Mouse (Mus musculus) kidney, postnatal 10 days (tissue): ENCODE measurements around the gene Rftn1.

Experiments
- DNase-seq: peaks from one replicate; pipeline ENCODE4 v3.0.0; 2021; ENCODE audit warnings: mixed read lengths

Gene Rftn1

GRCm38 (mm10) chr17:50092848-50093247, 97.6 kb downstream of the Rftn1 start:
- no peak for DNase-seq

- no peak for DNase-seq
Observed at GRCm38 (mm10) chr17:50091829-50092228, 98.6 kb downstream of the Rftn1 start.

GRCm38 (mm10) chr17:50089725-50090124, 100.7 kb downstream of the Rftn1 start:
- no peak for DNase-seq

DNA sequence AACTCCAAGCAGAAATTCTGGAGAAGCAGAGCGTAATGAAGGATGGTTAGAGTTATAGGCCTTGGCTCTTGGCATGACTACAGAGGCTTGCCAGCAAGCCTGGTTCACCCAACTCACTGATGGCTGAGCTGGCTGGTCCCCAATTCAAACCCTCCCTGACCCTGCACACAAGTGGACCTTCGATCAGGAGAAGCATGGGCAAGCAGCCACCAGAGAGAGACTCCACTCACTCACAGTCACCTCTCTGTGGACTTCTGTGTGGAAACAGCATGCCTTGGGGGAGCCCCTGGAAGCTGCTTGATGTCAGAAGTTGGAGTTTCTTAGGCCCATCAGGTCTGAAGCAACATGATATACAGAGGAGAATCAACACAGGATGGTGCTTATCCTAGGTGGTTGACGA, 102.4 kb downstream of the Rftn1 start:
- DNase-seq: no peak

DNA sequence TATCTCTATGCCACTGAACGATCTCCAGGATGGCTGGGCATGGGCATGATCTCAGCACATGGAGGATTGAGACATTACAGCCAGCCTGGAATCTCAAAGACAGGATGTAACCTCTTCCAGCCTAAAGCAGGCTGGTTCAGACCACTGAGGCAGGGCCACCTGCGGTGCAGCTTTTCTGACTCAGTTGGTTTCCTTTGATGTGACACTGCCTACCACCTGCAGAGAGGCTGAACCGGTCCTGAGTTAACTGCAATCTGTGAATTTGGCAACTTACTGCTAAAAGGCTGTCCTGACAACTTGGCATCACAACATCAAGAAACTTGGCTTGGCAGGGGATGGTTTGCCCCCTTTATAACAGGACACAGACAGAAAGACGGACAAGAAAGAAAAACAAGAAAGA, 103.6 kb downstream of the Rftn1 start:
- no peak for DNase-seq

DNA sequence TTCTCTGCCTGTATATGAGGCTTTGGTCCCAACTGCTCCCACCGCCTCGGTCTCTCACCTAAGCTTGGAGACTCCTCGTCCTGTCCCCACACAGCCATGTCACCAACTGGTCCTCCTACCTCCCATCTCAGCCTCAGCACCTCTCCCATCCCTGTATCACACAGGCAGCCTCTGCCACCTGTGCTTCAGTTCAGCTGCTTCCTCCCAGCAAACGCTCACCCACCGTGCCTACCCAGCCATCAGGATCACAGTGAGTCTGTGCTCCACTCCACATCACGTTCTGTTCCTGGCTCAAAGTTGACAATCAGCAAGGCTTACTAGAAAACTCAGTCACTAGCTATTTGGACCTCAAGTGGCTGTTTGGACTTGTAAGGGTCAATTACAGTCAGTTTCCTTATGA, 105.8 kb downstream of the Rftn1 start:
- DNase-seq: no peak

- DNase-seq: no peak
Observed at GRCm38 (mm10) chr17:50083937-50084336, 106.5 kb downstream of the Rftn1 start.

DNA sequence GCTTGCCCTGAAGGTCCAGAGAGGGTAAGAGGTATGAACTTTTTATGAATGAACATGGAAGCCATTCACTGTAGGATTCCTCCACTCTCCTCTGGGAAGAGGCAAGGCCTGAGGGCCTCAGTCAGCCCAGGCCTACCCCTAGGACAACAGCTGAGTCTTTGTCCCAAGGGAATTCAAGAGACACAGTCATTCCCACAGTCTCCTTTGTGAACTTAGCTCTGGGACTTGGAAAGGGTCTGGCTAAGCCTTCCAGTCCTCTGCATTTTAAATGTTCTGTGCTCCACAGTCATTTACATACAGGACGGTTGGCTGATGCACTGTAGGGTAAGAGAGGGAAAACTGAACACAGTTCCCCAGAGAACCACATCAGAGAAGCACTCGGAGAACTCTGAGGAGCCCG, 107.5 kb downstream of the Rftn1 start:
- DNase-seq: no peak

- DNase-seq: no peak
Observed at GRCm38 (mm10) chr17:50081647-50082046, 108.8 kb downstream of the Rftn1 start.

GRCm38 (mm10) chr17:50080991-50081390, 109.5 kb downstream of the Rftn1 start:
- DNase-seq: no peak

DNA sequence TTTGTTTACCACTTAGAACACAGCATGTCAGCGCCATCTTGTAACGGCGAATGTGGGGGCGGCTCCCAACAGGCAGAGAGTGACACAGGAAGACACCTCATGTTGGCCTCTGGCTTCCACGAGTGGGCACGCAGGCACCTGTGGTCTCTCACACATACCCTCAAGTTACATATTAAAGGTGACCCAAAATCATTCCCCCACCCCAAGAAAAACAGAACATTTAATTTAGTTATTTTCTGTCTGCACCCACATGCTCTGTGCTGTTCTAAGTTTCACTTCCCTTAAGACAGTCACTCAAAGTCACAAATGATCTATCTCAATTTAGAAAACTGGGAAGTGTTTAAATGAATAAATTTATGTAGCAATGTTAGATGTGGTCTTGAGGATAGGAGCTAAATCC, 111.7 kb downstream of the Rftn1 start:
- no peak for DNase-seq

GRCm38 (mm10) chr17:50072982-50073965, 117.2 kb downstream of the Rftn1 start:
- no peak for DNase-seq

DNA sequence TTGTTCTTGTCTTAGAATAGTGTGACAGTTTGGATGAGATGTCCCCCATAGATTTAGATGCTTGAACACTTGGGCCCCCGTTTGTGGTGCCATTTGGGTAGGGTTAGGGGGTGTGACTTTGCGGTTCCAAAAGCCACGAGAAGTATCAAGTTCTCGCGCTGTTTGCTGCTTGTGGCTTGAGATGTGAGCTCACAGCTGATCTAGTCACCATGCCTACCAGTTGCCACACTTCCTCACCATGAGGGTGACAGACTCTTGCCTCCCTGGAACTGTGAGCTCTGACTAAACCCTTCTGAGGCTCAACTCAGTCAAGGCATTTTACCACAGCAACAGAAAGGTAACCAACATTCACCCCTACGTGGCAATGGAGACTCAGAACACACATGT, 118.9 kb downstream of the Rftn1 start:
- DNase-seq: no peak

DNA sequence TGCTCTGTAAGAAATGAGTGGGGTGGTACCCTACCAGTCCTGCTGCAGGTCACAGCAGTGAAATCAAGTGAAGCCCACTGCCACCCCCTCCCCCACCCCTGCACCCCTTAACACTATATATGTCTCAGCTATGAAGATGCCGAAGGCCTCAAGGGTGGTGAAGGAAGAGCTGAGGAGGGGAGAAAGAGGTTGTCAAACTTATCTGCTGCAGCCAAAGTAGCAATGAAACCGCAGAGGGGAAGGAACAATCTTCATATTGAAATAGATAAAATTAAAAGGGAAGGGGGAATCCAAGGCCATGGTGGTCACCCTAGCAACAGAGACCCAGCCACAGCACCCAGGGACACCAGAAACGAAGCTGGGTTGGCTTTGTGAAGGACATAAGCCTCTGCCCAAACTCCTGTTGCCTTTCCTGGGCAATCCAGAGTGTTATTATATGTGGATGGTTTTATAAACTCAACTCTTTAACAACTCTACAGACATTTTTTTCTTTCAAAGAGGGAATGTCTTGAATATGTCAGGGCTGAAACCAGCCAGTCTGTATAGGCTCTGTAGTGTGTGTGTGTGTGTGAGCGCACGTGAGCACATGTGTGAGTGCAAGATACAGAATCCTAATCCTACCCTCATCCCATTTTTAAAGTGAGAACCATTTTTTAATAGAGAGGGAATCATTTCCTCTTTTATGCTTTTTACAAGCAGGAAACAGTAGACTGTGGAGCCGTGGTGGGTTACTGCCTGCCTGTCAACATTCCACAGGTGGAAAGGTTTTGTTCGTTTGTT, 119.5 kb downstream of the Rftn1 start:
- no peak for DNase-seq

DNA sequence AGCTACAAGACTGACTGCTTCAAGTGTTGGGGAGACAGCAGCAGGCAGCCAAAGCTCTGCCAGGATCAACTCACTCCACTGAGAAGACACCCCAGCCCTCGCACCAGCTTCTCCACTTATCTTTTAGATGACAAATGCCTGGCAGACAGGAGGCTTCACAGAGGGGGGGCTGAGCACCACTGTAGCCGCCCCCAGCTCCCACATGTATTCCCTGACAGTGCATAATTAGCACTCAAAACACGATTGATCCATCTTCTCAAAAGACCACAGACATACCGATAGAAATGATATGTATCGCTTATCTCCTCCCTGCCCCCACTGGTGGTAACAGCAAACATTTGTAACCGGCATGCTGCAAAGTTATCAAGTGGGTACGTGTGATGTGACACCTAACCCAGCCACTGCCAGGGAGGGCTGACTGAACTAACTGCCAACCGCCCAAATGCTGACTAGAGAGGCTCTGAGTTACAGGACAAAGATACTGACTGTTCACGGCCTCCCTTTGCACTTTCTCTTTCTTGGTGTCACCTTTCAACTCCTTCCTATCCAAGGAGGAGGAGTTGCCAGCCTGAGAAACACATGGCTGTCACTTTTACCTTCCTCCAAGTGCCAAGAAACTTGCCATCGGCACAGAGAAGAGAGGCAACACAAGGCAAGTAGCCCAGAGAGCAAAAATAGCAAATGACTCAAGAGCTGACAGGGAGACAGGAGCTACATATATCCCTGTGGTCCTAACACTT, 120.4 kb downstream of the Rftn1 start:
- DNase-seq: no peak

DNA sequence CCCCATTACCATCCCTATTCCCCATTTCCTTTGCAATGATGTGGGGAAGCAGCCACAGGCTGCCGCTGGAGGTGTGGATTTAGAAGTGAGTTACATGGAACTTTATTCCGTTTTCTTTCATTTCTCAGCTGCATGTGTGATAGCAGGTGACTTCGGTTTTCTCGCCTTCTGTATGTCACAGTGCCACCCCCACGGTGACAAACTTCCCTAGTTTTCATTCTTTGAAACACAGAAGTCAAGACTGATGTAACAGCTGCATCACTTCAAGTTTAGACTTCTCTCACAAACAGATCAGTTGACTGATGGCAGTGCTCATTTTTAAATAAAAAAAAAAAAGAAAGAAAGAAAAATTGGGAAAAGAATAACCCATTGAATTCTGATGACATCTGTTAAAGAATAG, 121.3 kb downstream of the Rftn1 start:
- DNase-seq: no peak

DNA sequence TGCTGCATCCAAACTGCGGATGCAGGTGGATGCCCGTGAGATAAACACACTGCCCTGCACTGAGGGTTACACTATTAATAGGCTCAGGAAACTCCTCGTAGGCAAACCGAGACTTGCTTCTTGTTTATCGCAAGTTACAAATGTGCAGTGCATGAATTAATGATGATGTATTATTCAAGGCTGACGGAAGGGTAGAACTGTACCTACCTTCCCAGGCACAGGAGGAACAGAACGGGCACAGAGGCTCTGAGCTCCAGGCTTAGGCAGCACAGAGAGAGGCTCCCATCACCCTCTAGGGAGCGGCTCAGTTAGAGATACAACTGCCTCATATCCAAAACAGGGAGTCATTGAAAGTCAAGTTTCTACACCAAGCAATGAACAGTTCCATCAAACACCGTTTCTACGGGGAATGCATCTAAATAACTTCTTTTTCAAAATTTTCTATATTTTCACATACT, 121.8 kb downstream of the Rftn1 start:
- no peak for DNase-seq

DNA sequence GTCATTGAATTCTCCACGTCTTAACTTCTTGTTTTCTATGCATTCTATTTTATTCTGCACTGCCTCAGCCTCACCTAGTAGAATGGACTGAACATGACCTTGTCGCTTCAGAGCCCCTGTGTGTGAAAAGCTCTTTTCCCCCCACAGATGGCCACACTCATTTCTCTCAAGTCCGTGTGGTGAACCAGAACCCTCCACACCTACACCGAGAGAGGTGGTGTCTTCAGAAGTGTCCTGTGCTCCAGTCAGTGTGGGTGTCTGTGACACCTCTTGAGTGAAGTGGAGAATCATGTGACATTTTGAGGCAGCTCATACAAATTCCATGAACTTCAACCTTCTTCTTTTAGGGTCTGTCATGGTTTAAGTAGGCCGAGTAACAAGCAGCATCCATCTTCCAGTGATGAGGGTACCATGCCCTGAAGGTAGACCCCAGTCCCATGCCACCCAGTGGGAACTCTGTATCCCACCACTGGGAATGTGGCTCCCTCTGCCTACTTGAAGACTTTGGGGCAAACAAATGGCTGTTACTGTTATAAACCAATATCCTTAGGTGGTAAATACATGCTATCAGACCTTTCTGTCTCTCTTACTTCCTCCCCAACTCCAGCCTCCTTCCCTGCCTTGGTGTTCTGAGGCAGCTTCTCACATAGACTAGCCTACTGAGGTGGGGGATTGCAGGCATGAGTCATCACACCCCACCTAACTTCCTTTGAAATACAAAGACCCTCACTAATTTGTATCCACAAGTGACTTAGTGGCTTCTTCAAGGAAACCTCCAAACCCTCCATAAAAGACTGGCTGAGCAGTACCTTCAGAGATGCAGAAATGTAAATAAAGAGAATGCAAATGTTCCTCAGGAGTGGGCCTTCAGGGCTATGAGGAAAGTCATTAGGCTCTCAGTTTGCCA, 122.4 kb downstream of the Rftn1 start:
- no peak for DNase-seq

GRCm38 (mm10) chr17:50066822-50067713, 123.4 kb downstream of the Rftn1 start:
- DNase-seq: no peak

DNA sequence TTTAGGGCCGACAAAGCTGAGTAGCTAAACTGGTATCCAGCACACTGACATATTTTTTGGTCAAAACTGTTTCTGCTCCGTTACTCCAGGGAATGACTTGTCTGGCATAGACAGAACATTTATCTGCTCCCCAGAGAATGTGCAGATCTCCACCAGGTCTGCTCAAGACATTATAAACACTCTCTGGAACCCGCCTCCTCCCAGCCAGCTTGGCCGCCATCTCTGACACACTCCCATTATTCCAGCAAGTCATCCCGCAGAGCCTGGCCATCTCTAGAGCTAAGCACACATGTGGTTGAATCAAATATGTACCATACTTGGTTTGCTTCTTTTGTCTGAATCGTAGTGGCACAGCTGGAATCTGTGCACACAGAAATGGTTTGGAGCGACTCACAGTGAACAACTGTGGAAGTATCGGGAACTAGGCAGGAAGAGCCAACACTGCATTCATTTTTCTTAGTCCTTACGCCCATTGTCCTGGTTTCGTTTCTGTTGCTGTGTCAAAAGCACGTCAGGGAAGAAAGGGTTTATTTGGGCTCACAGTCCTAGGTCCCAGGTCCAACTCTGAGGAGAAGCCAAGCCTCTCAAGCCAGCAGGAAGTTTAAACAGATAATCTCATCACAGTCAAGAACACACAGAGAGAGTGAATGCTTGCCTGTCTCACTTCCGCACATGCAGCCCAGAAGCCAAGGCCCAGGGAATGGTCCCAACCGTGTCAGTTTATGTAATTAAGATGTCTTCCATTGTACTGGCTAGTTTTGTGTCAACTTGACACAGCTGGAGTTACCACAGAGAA, 126.4 kb downstream of the Rftn1 start:
- DNase-seq: no peak
